Mouse (Mus musculus): ENCODE results near the gene Pitx3.

- TF ChIP-seq CTCF (IDR thresholded peaks at IDR 0.05; ENCODE audit: insufficient read depth, low read depth, low read length) (no peak), POLR2A (IDR thresholded peaks at IDR 0.05; ENCODE audit: insufficient read depth, low read depth, low read length) (no peak)
Observed at GRCm38 (mm10) chr19:46110781-46111180, 37.3 kb downstream of the Pitx3 start.
